Mouse (Mus musculus): ENCODE measurements around the gene Neurl2. TPM values are rescaled to one million over a fixed set of nuclear protein-coding genes. Genes with fewer than 3 reads are reported as not detected.
A peak's percentile ranks its signal among the peaks of the same experiment; 100 is the strongest.
"Not testable (repeated sequence)": the region's sequence is repeated elsewhere in the genome, so short reads cannot be mapped to it uniquely, and the experiment has no call there.

Gene Neurl2
- total RNA-seq, 4 experiments from 2014 or later: 4.5 to 7.1 (median 5.5) TPM

- DNase-seq (ENCODE audit: low spot score in 2 of 2): no peak
Observed at GRCm38 (mm10) chr2:164817703-164818102, 15.6 kb downstream of the Neurl2 start.

DNA sequence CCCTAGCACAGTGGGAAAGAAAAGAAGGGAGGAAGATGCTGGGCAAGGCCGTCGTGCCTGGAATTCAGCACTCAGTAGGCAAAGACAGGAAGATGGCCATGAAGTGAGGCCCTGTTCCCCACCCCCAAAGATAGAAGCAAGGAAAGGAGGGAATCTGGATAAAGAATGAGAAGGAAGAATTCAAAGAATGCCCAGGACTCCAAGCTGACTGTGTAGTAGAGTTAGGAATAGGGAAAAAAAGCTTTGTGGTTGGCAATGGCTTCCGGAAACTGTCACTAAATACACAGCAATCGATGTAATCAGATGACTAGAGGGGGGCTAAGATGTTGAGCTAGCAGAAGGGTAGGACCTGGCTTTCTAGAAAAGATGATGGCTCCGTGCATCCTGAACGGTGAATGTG, 16.1 kb downstream of the Neurl2 start:
- no peak for DNase-seq (ENCODE audit: low spot score in 2 of 2)

DNA sequence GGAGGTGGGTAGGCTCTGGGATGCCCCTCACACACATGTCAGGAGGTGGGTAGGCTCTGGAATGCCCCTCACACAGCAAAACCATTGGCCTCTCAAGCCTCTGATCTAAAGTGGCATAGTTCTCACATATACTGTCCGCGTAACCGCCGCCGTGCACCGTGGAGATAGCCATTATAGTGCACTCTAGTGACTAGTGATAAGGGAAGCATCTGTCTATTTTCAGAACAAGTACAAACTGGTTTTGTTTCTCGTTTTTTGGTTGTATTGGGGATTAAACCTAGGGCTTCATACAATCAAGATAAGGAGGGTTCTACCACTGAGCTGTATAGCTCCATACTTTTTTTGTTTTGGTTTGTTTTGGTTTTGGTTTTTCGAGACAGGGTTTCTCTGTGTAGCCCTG, 17.4 kb downstream of the Neurl2 start:
- no peak for DNase-seq (ENCODE audit: low spot score in 2 of 2)

DNA sequence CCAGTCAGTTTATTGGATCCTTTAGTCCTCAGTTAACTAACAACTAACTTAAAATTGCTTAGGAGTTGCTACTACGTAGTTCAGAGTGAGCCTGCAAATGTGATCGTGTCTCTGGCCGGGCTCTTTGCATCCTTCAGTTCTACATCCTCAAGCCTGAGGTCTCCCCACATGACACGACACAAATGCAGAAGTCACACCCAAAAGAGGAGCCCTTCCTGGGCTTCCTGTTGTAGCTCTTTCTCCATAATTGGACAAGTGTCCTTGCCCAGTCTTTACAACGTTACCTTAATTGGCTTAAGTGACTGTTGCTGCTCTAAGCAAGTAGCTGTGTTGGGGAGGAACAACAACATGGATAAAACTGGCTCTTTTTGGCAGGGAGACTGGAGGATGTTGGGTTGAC, 17.9 kb downstream of the Neurl2 start:
- no peak for DNase-seq (ENCODE audit: low spot score in 2 of 2)

DNA sequence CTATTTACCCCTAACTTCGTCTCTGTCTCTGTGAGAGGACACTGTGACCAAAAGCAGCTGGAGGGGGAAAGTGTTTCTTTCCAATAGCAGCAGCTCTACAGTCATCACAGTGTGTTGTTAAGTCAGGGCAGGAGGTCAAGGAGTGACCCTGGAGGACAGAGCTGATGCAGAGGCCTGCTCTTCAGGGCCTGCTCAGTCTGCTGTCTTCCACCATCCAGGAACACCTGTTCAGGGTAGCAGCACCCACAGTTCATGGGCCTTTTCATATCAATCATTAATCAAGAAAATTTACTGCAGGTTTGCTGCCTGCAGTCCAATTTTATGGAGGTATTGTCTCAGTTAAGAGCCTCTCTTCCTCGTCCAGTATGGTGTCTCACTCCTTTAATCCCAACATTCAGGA, 19.7 kb downstream of the Neurl2 start:
- no peak for DNase-seq (ENCODE audit: low spot score in 2 of 2)

DNA sequence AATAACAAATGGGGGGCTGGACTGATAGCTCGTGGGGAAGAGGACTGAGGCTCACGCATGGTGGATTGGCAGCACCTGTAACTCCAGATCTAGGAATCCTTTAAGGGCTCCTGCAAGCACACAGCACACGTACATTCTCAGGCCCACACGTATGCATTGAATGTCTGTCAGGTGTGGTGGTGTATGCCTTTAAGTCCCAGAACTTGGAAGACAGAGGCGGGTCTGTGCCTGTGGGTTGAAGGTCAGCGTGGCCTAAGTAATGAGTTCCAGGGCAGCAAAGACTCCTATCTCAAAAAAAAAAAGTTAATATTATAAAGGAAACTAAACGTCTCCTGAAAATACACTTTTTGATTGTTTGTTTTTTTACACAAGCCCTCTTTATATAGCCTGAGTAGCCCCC, 26.6 kb downstream of the Neurl2 start:
- DNase-seq (ENCODE audit: low spot score in 2 of 2): no peak

- DNase-seq (ENCODE audit: low spot score in 2 of 2): no peak
Observed at GRCm38 (mm10) chr2:164805332-164805718, 27.9 kb downstream of the Neurl2 start.

DNA sequence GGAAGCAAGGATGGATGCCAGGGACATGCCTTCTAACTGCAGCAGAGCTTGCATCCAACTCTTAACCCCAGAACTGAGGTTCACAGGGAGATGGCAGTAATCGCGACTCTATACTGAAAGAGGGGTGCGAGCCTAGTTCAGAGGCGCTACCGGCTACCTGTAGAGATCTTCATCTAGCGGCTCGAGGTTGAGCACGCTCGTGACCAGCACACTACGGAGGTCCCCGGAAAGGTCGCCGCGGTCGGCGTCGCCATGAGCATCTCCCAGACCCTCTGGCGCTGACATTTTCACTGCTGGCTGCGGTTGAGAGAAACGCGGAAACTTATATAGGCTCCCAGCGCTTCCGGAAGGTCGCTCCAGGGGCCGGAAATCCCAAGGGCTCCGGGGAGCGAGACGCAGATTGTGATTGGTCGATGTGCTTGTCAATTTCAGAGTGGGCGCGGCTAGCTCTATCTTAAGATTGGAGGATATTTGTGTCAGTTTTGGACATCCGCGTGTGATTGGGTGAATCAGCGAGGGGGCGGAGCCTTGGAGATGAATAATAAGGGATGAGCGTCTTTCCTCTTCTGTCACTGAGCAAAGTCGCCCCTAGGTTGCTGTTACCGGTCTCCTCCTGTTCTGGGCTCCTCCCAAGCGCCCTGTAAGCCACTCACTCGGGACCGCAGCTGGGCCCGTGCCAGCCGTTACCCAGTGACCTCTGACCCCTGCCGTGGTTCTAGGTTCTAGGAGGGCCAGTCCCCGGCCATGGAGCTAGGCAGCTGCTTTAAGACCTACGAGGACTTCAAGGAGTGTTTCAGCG, 28.5 kb downstream of the Neurl2 start, which contains the start of the genes Acot8 and Zswim3:
Gene Acot8, minus strand, starts transcription at position 350 of the 799 bp plus-strand sequence.
Gene Zswim3, plus strand, starts transcription at position 566 of the 799 bp plus-strand sequence.
- peak; percentile 97 to 99 for DNase-seq (ENCODE audit: low spot score in 2 of 2)

DNA sequence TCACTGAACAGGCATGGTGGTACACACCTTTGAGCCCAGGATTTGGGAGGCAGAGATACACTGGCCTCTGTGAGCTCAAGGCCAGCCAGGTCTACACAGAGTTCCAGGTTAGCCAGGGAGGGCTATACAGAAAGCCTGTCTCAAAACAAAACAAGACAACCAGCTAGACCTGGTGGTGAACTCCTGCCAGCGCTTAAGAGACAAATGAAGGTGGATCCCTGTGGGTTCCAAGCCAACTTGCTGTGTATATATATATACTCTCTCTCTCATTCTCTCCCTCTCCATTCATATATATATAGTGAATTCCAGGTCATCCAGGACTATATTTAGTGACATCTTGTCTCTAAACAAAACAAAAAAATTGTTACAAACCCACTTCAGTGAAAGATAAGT, 29.3 kb downstream of the Neurl2 start:
- no peak for DNase-seq (ENCODE audit: low spot score in 2 of 2)

DNA sequence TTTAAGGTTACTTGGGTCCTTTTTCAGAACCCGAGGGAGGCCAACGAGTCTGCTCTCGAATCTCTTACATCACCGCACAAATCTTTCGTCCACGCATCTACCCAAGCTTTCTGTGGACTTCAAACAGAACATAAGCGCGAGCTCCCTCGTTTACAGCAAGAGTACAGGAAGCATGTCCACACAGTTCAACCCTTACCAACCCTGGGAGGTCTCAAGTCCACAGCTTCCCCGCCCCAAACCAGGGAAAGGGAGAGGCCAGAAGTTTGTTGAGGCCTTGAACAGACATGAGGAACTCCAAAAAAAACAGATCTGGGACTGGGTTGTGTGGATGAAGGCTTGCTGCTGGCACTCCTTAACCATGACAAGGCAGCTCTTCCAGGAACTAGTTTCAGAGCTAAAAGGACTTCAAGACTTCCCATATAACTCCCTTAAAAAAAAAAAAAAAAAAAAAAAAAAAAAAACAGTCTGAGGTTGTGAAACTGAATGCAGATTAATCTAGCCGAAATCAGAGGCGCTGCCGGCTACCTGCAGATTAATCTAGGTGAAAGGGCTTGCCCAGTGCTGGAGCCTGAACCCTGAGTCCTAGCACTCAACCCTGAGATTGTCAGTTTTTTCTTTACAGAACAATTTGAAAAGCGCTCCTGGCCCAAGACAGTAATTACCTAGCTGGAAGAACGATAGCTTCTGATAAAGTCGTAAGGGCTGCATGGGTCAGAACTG, 29.9 kb downstream of the Neurl2 start:
- DNase-seq (ENCODE audit: low spot score in 2 of 2): no peak

- DNase-seq (ENCODE audit: low spot score in 2 of 2): no peak
Observed at GRCm38 (mm10) chr2:164800252-164801004, 32.8 kb downstream of the Neurl2 start.

DNA sequence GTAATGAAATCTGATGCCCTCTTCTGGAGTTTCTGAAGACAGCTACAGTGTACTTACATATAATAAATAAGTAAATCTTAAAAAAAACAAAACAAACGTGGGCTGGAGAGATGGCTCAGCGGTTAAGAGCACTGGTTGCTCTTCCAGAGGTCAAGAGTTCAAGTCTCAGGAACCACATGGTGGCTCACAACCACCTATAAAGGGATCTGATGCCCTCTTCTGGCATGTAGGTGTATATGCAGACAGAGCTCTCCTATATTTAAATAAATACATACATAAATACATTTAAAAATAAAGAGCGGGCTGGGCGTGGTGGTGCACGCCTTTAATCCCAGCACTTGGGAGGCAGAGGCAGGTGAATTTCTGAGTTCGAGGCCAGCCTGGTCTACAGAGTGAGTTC, 34.7 kb downstream of the Neurl2 start:
- not testable (repeated sequence) for DNase-seq (ENCODE audit: low spot score in 2 of 2)

DNA sequence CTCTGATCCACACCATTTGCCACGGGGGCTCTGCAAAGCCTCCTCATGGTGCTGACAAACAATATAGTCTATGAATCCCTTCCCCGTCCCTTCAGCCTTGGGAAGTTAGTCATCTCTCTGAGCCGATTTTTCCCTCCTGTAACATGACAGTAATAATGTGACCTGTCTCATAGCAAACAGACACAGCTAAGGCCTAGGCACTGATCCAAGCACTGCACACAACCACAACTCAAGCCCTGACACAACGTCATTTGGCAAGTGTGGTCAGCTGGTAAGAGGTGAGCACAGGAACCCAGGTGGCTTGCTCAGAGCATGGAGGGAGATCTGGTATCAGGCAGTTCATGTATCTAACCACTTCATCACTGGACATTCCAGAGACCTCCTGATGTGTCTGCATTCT, 37.4 kb downstream of the Neurl2 start:
- DNase-seq (ENCODE audit: low spot score in 2 of 2): no peak

DNA sequence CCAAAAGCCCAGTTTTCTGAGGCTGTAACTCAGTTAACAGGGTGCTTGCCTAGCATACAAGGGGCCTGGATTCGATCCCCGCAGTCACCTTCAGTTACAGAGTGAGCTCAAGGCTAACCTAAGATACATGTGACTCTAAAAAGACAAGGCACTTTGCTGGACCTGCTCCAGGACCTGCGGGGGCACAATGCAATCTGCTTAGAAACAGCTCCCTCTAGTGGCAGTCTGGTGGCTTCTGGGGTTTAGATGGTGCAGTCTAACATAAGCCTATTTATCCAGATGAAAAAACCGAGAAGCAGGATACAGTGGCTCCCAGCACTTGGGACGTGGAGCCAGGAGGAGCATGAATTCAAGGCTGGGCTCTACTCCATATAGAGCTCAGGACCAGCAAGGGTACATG, 39.0 kb downstream of the Neurl2 start:
- peak; percentile 48 to 75 for DNase-seq (ENCODE audit: low spot score in 2 of 2)

DNA sequence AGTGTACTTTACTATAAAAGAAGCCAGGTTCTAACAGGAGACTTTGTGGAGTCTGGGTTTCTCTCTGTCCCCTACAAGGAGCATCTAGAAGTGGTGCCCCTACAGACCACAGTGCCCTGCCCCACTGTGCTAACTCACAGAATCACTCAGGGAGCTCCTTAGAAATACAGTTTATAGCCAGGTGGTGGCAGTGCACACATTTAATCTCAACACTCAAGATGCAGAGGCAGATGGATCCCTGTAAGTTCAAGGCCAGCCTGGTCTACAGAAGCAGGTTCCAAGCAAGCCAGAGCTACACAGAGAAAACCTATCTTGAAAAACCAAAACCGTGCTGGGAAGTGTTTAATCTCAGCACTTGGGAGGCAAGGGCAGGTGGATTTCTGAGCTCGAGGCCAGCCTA, 39.5 kb downstream of the Neurl2 start:
- DNase-seq (ENCODE audit: low spot score in 2 of 2): no peak

DNA sequence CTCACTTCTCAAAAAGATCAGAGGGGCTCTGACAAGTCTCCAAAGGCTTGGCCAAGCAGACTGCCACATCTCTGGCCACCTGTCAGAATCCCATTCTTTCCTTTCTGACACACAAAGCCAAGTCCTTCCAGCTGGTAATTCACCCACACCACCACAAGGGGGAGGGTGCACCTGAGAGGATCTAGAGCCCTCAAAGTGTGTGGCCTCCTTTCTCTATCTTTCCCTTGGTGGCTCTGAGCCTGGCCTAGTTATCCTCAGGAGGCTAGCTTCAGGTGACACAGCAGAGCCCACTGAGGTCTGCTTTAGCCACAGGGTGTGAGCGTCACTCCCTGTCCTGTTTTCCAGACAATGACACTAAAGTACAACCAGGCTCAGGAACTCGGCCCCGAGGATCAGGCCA, 40.0 kb downstream of the Neurl2 start:
- DNase-seq (ENCODE audit: low spot score in 2 of 2): no peak

DNA sequence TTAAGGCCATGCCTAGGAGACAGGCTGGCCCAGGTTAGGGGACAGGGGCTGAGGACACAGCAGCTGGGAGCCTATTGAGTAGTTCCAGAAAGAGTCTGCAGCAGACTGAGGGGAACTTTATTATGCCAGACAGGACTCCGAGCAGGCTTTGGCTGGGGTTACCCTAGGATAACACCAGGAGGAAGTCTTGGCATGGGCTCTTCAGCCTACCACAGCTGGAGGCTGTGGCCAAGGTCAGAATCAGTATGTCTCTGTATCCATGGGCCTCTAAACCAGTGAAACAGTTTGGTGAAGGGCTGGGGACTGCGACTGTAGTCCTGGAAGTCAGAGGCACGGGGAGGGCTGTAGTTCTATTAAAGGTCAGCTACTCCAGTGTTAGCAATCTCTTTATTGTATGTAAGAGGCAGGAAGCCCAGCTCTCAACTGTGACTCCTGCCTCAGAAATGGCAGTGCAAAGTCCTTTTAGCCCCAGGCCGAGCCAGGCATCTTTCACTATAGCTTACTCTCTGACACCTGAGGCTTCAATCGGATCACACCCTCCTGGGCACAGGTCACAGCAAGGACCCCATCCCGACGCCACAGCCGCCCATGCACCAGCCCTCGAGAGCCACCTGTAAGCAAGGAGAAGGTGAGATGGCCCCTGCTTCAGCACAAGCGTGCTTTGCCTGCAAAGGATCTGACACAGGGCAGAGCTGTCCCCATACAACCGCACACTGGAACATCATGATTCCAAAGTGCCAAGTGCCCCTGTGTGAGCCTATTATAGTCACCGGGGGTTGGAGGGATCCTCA, 40.7 kb downstream of the Neurl2 start:
- no peak for DNase-seq (ENCODE audit: low spot score in 2 of 2)

DNA sequence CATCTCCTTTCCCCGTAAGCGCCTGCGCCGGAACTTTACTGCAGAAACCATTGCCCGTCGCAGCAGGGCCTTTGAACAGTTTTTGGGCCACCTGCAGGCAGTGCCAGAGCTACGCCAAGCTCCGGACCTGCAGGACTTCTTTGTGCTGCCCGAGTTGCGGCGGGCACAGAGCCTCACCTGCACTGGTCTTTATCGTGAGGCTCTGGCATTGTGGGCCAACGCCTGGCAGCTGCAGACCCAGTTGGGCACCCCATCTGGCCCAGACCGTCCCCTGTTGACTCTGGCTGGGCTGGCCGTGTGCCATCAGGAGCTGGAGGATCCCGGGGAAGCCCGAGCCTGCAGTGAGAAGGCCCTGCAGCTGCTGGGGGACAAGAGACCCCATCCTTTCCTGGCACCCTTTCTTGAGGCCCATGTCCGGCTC, 41.4 kb downstream of the Neurl2 start:
- DNase-seq (ENCODE audit: low spot score in 2 of 2): no peak

GRCm38 (mm10) chr2:164790451-164790850, 42.8 kb downstream of the Neurl2 start:
- no peak for DNase-seq (ENCODE audit: low spot score in 2 of 2)

DNA sequence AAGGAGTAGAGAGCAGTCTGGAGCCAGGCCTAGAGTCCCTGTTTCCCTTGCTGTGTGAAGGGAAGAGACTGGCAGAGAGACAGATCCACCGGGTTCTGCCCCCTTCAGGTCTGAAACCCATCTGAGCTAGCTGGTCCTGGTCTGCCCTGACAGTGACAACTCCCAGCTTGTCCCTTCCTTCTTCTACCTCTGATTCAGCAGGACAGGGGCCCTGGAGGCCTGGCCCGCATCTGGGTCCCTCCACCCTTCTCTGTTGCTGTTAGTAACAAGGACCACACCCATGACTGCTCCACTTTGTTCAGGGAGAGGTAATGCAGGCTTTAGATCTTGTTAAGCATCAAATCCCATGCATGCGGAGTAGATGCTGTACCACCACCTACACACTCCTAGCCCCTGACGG, 44.8 kb downstream of the Neurl2 start:
- no peak for DNase-seq (ENCODE audit: low spot score in 2 of 2)

DNA sequence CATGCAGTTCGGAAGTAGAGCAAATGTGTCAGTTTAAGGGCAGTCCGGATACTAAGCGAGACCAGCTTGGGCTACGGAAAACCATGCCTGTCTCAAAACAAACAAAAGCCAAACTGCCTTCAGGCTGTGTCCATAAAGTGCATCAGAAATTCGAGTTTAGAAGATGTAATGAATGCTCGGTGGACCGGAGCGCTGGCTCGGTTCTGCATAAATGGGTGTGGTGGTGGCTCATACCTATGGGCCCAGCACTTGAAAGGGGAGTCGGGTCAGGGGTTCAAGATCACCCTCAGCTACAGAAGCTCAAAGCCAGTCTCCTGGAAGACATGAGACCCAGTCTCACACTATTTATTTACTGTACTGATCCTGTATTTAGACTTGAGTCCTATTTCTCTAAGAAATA, 45.5 kb downstream of the Neurl2 start:
- DNase-seq (ENCODE audit: low spot score in 2 of 2): no peak

Measured in left cerebral cortex, adult 8-10 months (tissue).